Mouse (Mus musculus): ENCODE measurements around the gene Rint1.

DNA sequence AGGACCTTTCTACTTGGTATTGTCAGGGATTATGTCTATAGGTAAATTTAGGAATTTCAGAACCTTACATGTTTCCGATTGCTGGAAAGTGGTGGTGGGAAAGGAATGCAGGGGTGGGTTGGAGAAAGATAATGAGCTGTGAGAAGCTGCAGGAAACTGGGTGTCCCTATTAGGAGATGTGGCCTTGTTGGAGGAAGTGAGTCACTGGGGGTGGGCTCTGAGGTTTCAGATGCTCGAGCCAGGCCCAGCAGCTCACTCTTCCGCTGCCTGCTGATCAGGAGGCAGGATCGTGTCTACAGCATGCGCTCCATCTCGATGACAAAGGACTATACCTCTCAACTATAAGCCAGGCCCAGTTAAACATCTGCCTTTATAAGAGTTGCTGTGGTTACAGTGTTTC, 13.3 kb upstream of the Rint1 start:
- TF ChIP-seq POLR2A (IDR thresholded peaks at IDR 0.05; ENCODE audit: low read depth, low read length) (no peak), CTCF (conservative IDR thresholded peaks at IDR 0.05; ENCODE audit: insufficient read depth, insufficient read length, low read depth, low read length) (no peak)
